Mouse (Mus musculus): Measurements from ENCODE around the gene Pik3ip1.

DNA sequence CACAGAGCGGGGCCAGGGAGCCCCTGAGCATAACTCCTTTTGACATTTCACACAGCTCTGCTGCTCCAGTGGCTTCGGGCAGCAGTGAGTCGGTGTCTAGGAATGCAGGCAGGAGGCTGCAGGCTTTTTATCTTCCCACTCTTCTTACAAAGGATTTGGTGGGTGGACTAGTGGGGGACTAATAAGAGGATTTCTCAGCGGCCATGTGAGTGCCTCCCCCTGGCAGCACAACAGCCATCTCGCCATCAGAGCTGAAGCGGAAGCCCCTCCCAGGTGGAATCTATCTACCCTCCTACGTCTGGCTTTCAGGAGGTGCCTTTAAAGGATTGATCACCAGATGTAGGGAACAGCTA is 44.1 kb downstream of the Pik3ip1 start:
- TF ChIP-seq CTCF (IDR thresholded peaks at IDR 0.05; ENCODE audit: low read depth) (no peak), EP300 (IDR thresholded peaks at IDR 0.05; ENCODE audit: low read depth) (no peak)
